Mouse (Mus musculus): ENCODE measurements around the gene Hdac5.

DNA sequence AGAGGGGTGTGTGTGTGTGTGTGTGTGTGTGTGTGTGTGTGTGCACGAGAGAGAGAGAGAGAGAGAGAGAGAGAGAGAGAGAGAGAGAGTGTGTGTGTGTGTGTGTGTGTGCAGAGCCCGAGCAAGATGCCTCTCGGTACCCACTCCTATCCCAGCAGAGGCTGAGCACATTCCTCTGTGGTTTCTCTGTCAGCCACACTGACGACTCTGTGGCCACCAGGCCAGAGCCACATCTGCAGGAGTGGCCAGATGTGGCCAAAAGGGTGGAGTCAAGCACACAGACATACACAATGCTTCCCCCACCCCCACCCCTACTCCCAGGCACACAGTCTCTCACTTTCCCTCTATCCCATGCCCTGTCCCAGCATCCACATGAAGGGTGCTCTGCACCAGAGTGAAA, 21.1 kb downstream of the Hdac5 start:
- TF ChIP-seq POLR2A (IDR thresholded peaks at IDR 0.05; ENCODE audit: borderline replicate concordance, extremely low read depth, insufficient read depth, insufficient read length, poor library complexity, severe bottlenecking) (no peak), CTCF (IDR thresholded peaks at IDR 0.05; ENCODE audit: borderline replicate concordance, extremely low read depth, insufficient read depth, insufficient read length) (no peak)
